Mouse (Mus musculus) T-helper 2 cell (primary cell): ENCODE data around the gene Kcnh3.

Source experiments
- in situ Hi-C: fragments of 300-600 bp; cut with MboI, MseI; formaldehyde crosslinking; loops from one replicate; pipeline ENCODE4 v1.15.1; 2025; ENCODE audit warnings: high pct_unique_total_duplicates

The Kcnh3 gene

GRCm38 (mm10) chr15:99284527-99285188 lies 60.0 kb downstream of the Kcnh3 start:
- in situ Hi-C loops = no loop called here

GRCm38 (mm10) chr15:99285189-99285535 lies 60.5 kb downstream of the Kcnh3 start:
- in situ Hi-C loops = no loop called here

GRCm38 (mm10) chr15:99290586-99290985 lies 65.9 kb downstream of the Kcnh3 start:
- in situ Hi-C loops = loop anchor here (5.0 kb wide), 1 partner anchor 77 kb away; no protein-coding TSS in a partner anchor
